8 mouse cellular contexts compared by ENCODE assay signal in the genomic region with DNA sequence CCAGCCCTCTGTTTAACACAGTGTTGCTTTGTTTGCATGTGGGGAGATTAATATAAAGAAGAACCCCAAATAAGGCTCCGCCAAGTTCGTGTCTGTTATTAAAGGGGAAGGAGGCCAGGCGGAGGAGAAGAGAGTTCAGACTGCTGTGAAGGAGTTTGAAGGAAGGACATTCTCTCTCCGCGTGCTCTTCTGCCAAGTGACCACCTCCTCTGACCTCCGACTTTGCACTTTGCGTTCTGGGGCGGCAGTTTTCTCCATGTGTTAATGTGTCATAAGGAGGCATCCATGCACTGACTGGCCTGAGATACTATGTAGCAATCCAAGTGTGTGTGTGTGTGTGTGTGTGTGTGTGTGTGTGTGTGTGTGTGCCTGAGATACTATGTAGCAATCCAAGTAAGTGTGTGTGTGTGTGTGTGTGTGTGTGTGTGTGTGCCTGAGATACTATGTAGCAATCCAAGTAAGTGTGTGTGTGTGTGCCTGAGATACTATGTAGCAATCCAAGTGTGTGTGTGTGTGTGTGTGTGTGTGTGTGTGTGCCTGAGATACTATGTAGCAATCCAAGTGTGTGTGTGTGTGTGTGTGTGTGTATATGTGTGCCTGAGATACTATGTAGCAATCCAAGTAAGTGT. TPM values are rescaled to one million over a fixed set of nuclear protein-coding genes. Genes with fewer than 3 reads are reported as not detected.
DNase-seq lines count a peak whose midpoint lies in the region; ATAC-seq and TF ChIP-seq lines count a peak whose summit lies in the region.
"Not testable (repeated sequence)": the region's sequence is repeated elsewhere in the genome, so short reads cannot be mapped to it uniquely, and the experiment has no call there.

No protein-coding gene starts in this region.

- TF ChIP-seq CTCF in E14TG2a.4 (conservative IDR thresholded peaks at IDR 0.05; ENCODE audit: low read length); midbrain, postnatal 0 days (IDR thresholded peaks at IDR 0.05): not testable (repeated sequence)

- not testable (repeated sequence) for ATAC-seq in heart, embryonic 13.5 days (ENCODE audit: extremely low read depth, insufficient number of reproducible peaks, low FRiP score, low TSS enrichment); midbrain, postnatal 0 days (ENCODE audit: low FRiP score)
- ATAC-seq in intestine, embryonic 15.5 days = 0 out of 2 replicates have a peak, but pooled peaks have one; percentile 24
- ATAC-seq in lung, embryonic 15.5 days (ENCODE audit: borderline replicate concordance, extremely low read depth, low FRiP score, low TSS enrichment) = peak; percentile 39; the same call in 1 of the 2 replicates

- H3K36me3 ChIP-seq in E14TG2a.4 (ENCODE audit: insufficient read depth, low read length) = peaks cover 22% of the 10 kb centered on the region; the same call in 1 of the 2 replicates
- peaks cover 17% of the 10 kb centered on the region for H3K36me3 ChIP-seq in embryonic facial prominence, embryonic 10.5 days (replicated peaks)
- H3K36me3 ChIP-seq in heart, embryonic 13.5 days; intestine, embryonic 15.5 days; lung, embryonic 15.5 days; midbrain, postnatal 0 days (ENCODE audit: insufficient read depth, low read length): not testable (repeated sequence)

- WGBS in embryonic facial prominence, embryonic 10.5 days = 44% methylated on average over 8 of the region's 8 CpGs
- 53% methylated on average over 8 of the region's 8 CpGs for WGBS in heart, embryonic 13.5 days
- WGBS in intestine, embryonic 15.5 days = 32% methylated on average over 8 of the region's 8 CpGs
- 20% methylated on average over 8 of the region's 8 CpGs for WGBS in lung, embryonic 15.5 days
- WGBS in midbrain, postnatal 0 days = 40% methylated on average over 8 of the region's 8 CpGs

- peak overlapping the region; percentile 61 for H3K4me3 ChIP-seq in E14TG2a.4 (replicated peaks; ENCODE audit: low read length)
- H3K4me3 ChIP-seq in embryonic facial prominence, embryonic 10.5 days = 0 out of 2 replicates have a peak overlapping the region, but pooled peaks have one; percentile 11
- H3K4me3 ChIP-seq in heart, embryonic 13.5 days; intestine, embryonic 15.5 days (replicated peaks); lung, embryonic 15.5 days; midbrain, postnatal 0 days (ENCODE audit: low read depth, low read length): not testable (repeated sequence)

- not testable (repeated sequence) for H3K9me3 ChIP-seq in E14TG2a.4 (ENCODE audit: low read length); embryonic facial prominence, embryonic 10.5 days; heart, embryonic 13.5 days; intestine, embryonic 15.5 days; lung, embryonic 15.5 days; midbrain, postnatal 0 days (ENCODE audit: low read length)

- H3K9ac ChIP-seq in heart, embryonic 13.5 days; intestine, embryonic 15.5 days; lung, embryonic 15.5 days; midbrain, postnatal 0 days (replicated peaks; ENCODE audit: low read length, poor library complexity, severe bottlenecking): not testable (repeated sequence)

- H3K4me2 ChIP-seq in heart, embryonic 13.5 days = 0 out of 2 replicates have a peak overlapping the region, but pooled peaks have one; percentile 2
- peak overlapping the region; percentile 27 for H3K4me2 ChIP-seq in intestine, embryonic 15.5 days (replicated peaks)
- peak overlapping the region; percentile 28 for H3K4me2 ChIP-seq in lung, embryonic 15.5 days
- peak overlapping the region; percentile 13; the same call in 1 of the 2 replicates for H3K4me2 ChIP-seq in midbrain, postnatal 0 days (ENCODE audit: low read depth, low read length, poor library complexity, severe bottlenecking)

- H3K4me1 ChIP-seq in E14TG2a.4 (replicated peaks; ENCODE audit: low read depth, low read length) = peaks cover 89% of the 10 kb centered on the region
- peaks cover 42% of the 10 kb centered on the region for H3K4me1 ChIP-seq in embryonic facial prominence, embryonic 10.5 days
- peaks cover 61% of the 10 kb centered on the region for H3K4me1 ChIP-seq in heart, embryonic 13.5 days
- H3K4me1 ChIP-seq in intestine, embryonic 15.5 days (replicated peaks) = peaks cover 35% of the 10 kb centered on the region
- H3K4me1 ChIP-seq in lung, embryonic 15.5 days = peaks cover 46% of the 10 kb centered on the region
- H3K4me1 ChIP-seq in midbrain, postnatal 0 days (ENCODE audit: insufficient read depth, low read length) = peaks cover 17% of the 10 kb centered on the region

- DNase-seq in embryonic facial prominence, embryonic 10.5 days (ENCODE audit: low spot score) = peak; percentile 21
- DNase-seq in kidney, postnatal 14 days = peak; percentile 76
- DNase-seq in midbrain, postnatal 0 days (ENCODE audit: low spot score) = not testable (repeated sequence)
- peak; percentile 55 for DNase-seq in testis, postnatal 10 days (ENCODE audit: low spot score)

- not testable (repeated sequence) for H3K27me3 ChIP-seq in E14TG2a.4 (ENCODE audit: insufficient read depth, low read length); embryonic facial prominence, embryonic 10.5 days (replicated peaks; ENCODE audit: low read depth, poor library complexity, severe bottlenecking); heart, embryonic 13.5 days (replicated peaks); intestine, embryonic 15.5 days (replicated peaks); lung, embryonic 15.5 days; midbrain, postnatal 0 days (ENCODE audit: insufficient read depth, low read length)

- H3K27ac ChIP-seq in embryonic facial prominence, embryonic 10.5 days (replicated peaks) = peak overlapping the region; percentile 5
- peak overlapping the region; percentile 21; the same call in 1 of the 2 replicates for H3K27ac ChIP-seq in heart, embryonic 13.5 days (replicated peaks)
- peak overlapping the region; percentile 64; the same call in 1 of the 2 replicates for H3K27ac ChIP-seq in intestine, embryonic 15.5 days
- peak overlapping the region; percentile 86 for H3K27ac ChIP-seq in lung, embryonic 15.5 days
- not testable (repeated sequence) for H3K27ac ChIP-seq in midbrain, postnatal 0 days (ENCODE audit: low read depth, low read length)

RNA-seq across cellular contexts. Expression of a gene that starts 37.5 kb away (rescaled TPM):
- polyA plus RNA-seq in embryonic facial prominence, embryonic 10.5 days (2016; fragmentation: Nextera tagmentation; extraction: Ambion mirVana) = 40.5 and 41.6 TPM in 2 replicates
- 28.8 and 31.0 TPM in 2 replicates for polyA plus RNA-seq in heart, embryonic 13.5 days (2015; fragmentation: Nextera tagmentation; extraction: Ambion mirVana)
- polyA plus RNA-seq in intestine, embryonic 15.5 days (2015; fragmentation: Nextera tagmentation; extraction: Ambion mirVana) = 50.4 and 53.8 TPM in 2 replicates
- polyA plus RNA-seq in lung, embryonic 15.5 days (2015; fragmentation: Nextera tagmentation; extraction: Ambion mirVana) = 39.5 and 44.0 TPM in 2 replicates
- total RNA-seq in midbrain, postnatal 0 days (2014; rRNA removed) = 35.0 and 36.3 TPM in 2 replicates
- polyA plus RNA-seq in midbrain, postnatal 0 days (2015; fragmentation: Nextera tagmentation; extraction: Ambion mirVana) = 19.0 and 19.9 TPM in 2 replicates
